Mouse (Mus musculus): ENCODE measurements around the gene Tmx4. TPM values are rescaled to one million over a fixed set of nuclear protein-coding genes. Genes with fewer than 3 reads are reported as not detected.
A peak's percentile ranks its signal among the peaks of the same experiment; 100 is the strongest.

Tmx4 gene
- total and polyA plus RNA-seq, 3 experiments: 13.7 to 53.1 (median 48.1) TPM

GRCm38 (mm10) chr2:134648999-134649398 is 5.1 kb upstream of the Tmx4 start:
- H3K27me3 ChIP-seq (ENCODE audit: control insufficient read depth, insufficient read depth, low read length): no peaks in the 10 kb centered on the region
- H3K27ac ChIP-seq: no peak overlapping the region
- H3K4me1 ChIP-seq (ENCODE audit: control insufficient read depth, insufficient read depth, low read length): no peaks in the 10 kb centered on the region; the same call in 1 of the 2 replicates
- H3K36me3 ChIP-seq (ENCODE audit: control insufficient read depth, insufficient read depth, low read length): no peaks in the 10 kb centered on the region
- no peak overlapping the region for H3K4me3 ChIP-seq
- H3K9ac ChIP-seq (ENCODE audit: low read depth, low read length): no peak overlapping the region
- WGBS: 41% methylated on average over 3 of the region's 3 CpGs
- intact Hi-C loops (cut with DNase I): loop anchor here (10.0 kb wide), 2 partner anchors 226 to 1804 kb away; partner anchors contain the start of gene Crls1
- no peaks in the 10 kb centered on the region for H3K79me2 ChIP-seq (replicated peaks; ENCODE audit: control insufficient read depth, insufficient read depth, low read length)
- TF ChIP-seq POLR2A (IDR thresholded peaks at IDR 0.05; ENCODE audit: insufficient read depth, low read depth, low read length) (no peak), EP300 (IDR thresholded peaks at IDR 0.05; ENCODE audit: insufficient read depth, low read depth, low read length) (no peak), CTCF (IDR thresholded peaks at IDR 0.05) (no peak)
- no peak for DNase-seq

GRCm38 (mm10) chr2:134645752-134646151 is 1.8 kb upstream of the Tmx4 start:
- H3K9ac ChIP-seq (ENCODE audit: low read depth, low read length): no peak overlapping the region
- TF ChIP-seq POLR2A (IDR thresholded peaks at IDR 0.05; ENCODE audit: insufficient read depth, low read depth, low read length) (no peak), CTCF (IDR thresholded peaks at IDR 0.05) (no peak), EP300 (IDR thresholded peaks at IDR 0.05; ENCODE audit: insufficient read depth, low read depth, low read length) (no peak)
- DNase-seq: no peak
- 43% methylated on average over 3 of the region's 3 CpGs for WGBS
- H3K4me3 ChIP-seq: no peak overlapping the region
- H3K4me1 ChIP-seq (ENCODE audit: control insufficient read depth, insufficient read depth, low read length): no peaks in the 10 kb centered on the region; the same call in none of the 2 replicates
- no peaks in the 10 kb centered on the region for H3K27me3 ChIP-seq (ENCODE audit: control insufficient read depth, insufficient read depth, low read length)
- no peak overlapping the region for H3K27ac ChIP-seq
- peaks cover 2% of the 10 kb centered on the region; the same call in 1 of the 2 replicates for H3K36me3 ChIP-seq (ENCODE audit: control insufficient read depth, insufficient read depth, low read length)
- intact Hi-C loops (cut with DNase I): loop anchor here (10.0 kb wide), 2 partner anchors 229 to 1801 kb away; partner anchors contain the start of gene Crls1
- peaks cover 1% of the 10 kb centered on the region; the same call in 1 of the 2 replicates for H3K79me2 ChIP-seq (replicated peaks; ENCODE audit: control insufficient read depth, insufficient read depth, low read length)

- Histone ChIP-seq H3K79me2 (replicated peaks; ENCODE audit: control insufficient read depth, insufficient read depth, low read length) (peaks cover 1% of the 10 kb centered on the region; the same call in 1 of the 2 replicates), H3K9ac (ENCODE audit: low read depth, low read length) (no peak overlapping the region), H3K4me3 (no peak overlapping the region), H3K4me1 (ENCODE audit: control insufficient read depth, insufficient read depth, low read length) (no peaks in the 10 kb centered on the region; the same call in none of the 2 replicates), H3K27ac (no peak overlapping the region), H3K27me3 (ENCODE audit: control insufficient read depth, insufficient read depth, low read length) (no peaks in the 10 kb centered on the region), H3K36me3 (ENCODE audit: control insufficient read depth, insufficient read depth, low read length) (peaks cover 2% of the 10 kb centered on the region; the same call in 1 of the 2 replicates)
- 54% methylated on average over 4 of the region's 4 CpGs for WGBS
- DNase-seq: no peak
- TF ChIP-seq POLR2A (IDR thresholded peaks at IDR 0.05; ENCODE audit: insufficient read depth, low read depth, low read length) (no peak), CTCF (IDR thresholded peaks at IDR 0.05) (no peak), EP300 (IDR thresholded peaks at IDR 0.05; ENCODE audit: insufficient read depth, low read depth, low read length) (no peak)
- intact Hi-C loops (cut with DNase I): loop anchor here (10.0 kb wide), 2 partner anchors 230 to 1800 kb away; partner anchors contain the start of gene Crls1
These were observed 1.2 kb upstream of the Tmx4 start for GRCm38 (mm10) chr2:134645166-134645565.

- peak overlapping the region; percentile 88; the same call in 1 of the 2 replicates for H3K4me3 ChIP-seq
- no peaks in the 10 kb centered on the region; the same call in none of the 2 replicates for H3K4me1 ChIP-seq (ENCODE audit: control insufficient read depth, insufficient read depth, low read length)
- TF ChIP-seq CTCF (IDR thresholded peaks at IDR 0.05) (no peak), POLR2A (IDR thresholded peaks at IDR 0.05; ENCODE audit: insufficient read depth, low read depth, low read length) (no peak), EP300 (IDR thresholded peaks at IDR 0.05; ENCODE audit: insufficient read depth, low read depth, low read length) (no peak)
- DNase-seq: no peak
- no peak overlapping the region for H3K9ac ChIP-seq (ENCODE audit: low read depth, low read length)
- peaks cover 1% of the 10 kb centered on the region; the same call in 1 of the 2 replicates for H3K79me2 ChIP-seq (replicated peaks; ENCODE audit: control insufficient read depth, insufficient read depth, low read length)
- peak overlapping the region; percentile 29; the same call in 1 of the 2 replicates for H3K27ac ChIP-seq
- intact Hi-C loops (cut with DNase I): loop anchor here (10.0 kb wide), 2 partner anchors 230 to 1800 kb away; partner anchors contain the start of gene Crls1
- 46% methylated on average over 6 of the region's 6 CpGs for WGBS
- H3K27me3 ChIP-seq (ENCODE audit: control insufficient read depth, insufficient read depth, low read length): no peaks in the 10 kb centered on the region
- peaks cover 2% of the 10 kb centered on the region; the same call in 1 of the 2 replicates for H3K36me3 ChIP-seq (ENCODE audit: control insufficient read depth, insufficient read depth, low read length)
These were observed 462 bp upstream of the Tmx4 start for GRCm38 (mm10) chr2:134644301-134644912.

GRCm38 (mm10) chr2:134642377-134642776 is 1.6 kb downstream of the Tmx4 start:
- no peak for DNase-seq
- no peak overlapping the region for H3K9ac ChIP-seq (ENCODE audit: low read depth, low read length)
- H3K79me2 ChIP-seq (replicated peaks; ENCODE audit: control insufficient read depth, insufficient read depth, low read length): peaks cover 1% of the 10 kb centered on the region; the same call in 1 of the 2 replicates
- H3K27ac ChIP-seq: no peak overlapping the region
- no peak overlapping the region for H3K4me3 ChIP-seq
- no peak for TF ChIP-seq POLR2A (IDR thresholded peaks at IDR 0.05; ENCODE audit: insufficient read depth, low read depth, low read length)
- TF ChIP-seq CTCF (IDR thresholded peaks at IDR 0.05): no peak
- no peak for TF ChIP-seq EP300 (IDR thresholded peaks at IDR 0.05; ENCODE audit: insufficient read depth, low read depth, low read length)
- H3K4me1 ChIP-seq (ENCODE audit: control insufficient read depth, insufficient read depth, low read length): no peaks in the 10 kb centered on the region; the same call in none of the 2 replicates
- intact Hi-C loops (cut with DNase I): loop anchor here (10.0 kb wide), 2 partner anchors 232 to 1798 kb away; partner anchors contain the start of gene Crls1
- H3K36me3 ChIP-seq (ENCODE audit: control insufficient read depth, insufficient read depth, low read length): peaks cover 3% of the 10 kb centered on the region
- H3K27me3 ChIP-seq (ENCODE audit: control insufficient read depth, insufficient read depth, low read length): no peaks in the 10 kb centered on the region

GRCm38 (mm10) chr2:134641372-134641771 is 2.6 kb downstream of the Tmx4 start:
- WGBS: 94% methylated on average over 5 of the region's 5 CpGs
- Histone ChIP-seq H3K4me1 (ENCODE audit: control insufficient read depth, insufficient read depth, low read length) (no peaks in the 10 kb centered on the region; the same call in none of the 2 replicates), H3K9ac (ENCODE audit: low read depth, low read length) (no peak overlapping the region), H3K4me3 (no peak overlapping the region), H3K36me3 (ENCODE audit: control insufficient read depth, insufficient read depth, low read length) (peaks cover 3% of the 10 kb centered on the region), H3K79me2 (replicated peaks; ENCODE audit: control insufficient read depth, insufficient read depth, low read length) (peaks cover 1% of the 10 kb centered on the region), H3K27ac (no peak overlapping the region), H3K27me3 (ENCODE audit: control insufficient read depth, insufficient read depth, low read length) (no peaks in the 10 kb centered on the region)
- DNase-seq: no peak
- no peak for TF ChIP-seq POLR2A (IDR thresholded peaks at IDR 0.05; ENCODE audit: insufficient read depth, low read depth, low read length)
- no peak for TF ChIP-seq CTCF (IDR thresholded peaks at IDR 0.05)
- intact Hi-C loops (cut with DNase I): loop anchor here (10.0 kb wide), 2 partner anchors 233 to 1797 kb away; partner anchors contain the start of gene Crls1

All from heart, adult 2 months (tissue).